Mouse (Mus musculus): ENCODE results near the gene Adcy1. TPM values are rescaled to one million over a fixed set of nuclear protein-coding genes. Genes with fewer than 3 reads are reported as not detected.

Gene Adcy1
- 1.5 TPM in 2 replicates for polyA plus RNA-seq (2016; fragmentation: Nextera tagmentation; extraction: Ambion mirVana)

DNA sequence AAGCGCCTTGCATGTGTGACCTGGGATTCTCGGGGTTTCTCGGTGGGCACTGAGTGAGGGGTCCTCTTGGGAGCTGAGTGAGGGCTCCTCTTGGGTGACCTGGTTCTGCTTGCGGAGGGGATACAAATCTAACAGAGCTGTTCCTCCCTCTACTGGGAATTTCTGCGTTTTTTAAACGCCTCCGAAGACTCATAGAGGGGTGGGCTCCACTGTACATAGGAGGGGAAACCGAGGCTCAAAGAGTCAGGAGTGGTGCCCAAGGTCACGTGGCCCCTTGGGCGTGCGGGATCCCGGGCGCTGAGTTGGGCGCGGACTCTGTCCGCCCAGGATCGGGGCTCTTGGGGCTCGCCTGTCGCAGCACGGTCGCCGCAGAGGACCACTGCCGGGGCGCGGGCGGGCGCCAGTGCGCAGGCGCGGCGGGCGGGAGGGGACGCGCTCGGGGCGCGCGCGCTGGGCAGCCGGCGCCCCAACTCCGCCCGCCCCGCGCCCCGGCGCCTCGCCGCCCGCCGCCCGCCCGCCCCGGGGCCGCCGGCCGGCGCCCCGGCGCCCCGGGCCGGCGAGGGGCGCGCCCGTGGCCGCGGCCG is at the start of gene Adcy1:
TSS of gene Adcy1 (plus strand) at position 489 of the 584 bp plus-strand sequence.
- no peak within 1 kb of the TSS for H3K27ac ChIP-seq
- peak within 1 kb of the TSS; percentile 58 for H3K4me3 ChIP-seq
- H3K9ac ChIP-seq = peak within 1 kb of the TSS; percentile 61
- 2% methylated on average over 27 of the region's 69 CpGs for WGBS
- H3K9me3 ChIP-seq = no peaks in the 10 kb centered on the region
- H3K4me1 ChIP-seq = peaks cover 25% of the 10 kb centered on the region
- peak within 1 kb of the TSS; percentile 95 for H3K4me2 ChIP-seq (replicated peaks)
- H3K36me3 ChIP-seq = no peaks in the 10 kb centered on the region
- ATAC-seq (ENCODE audit: insufficient number of reproducible peaks, insufficient read depth, low FRiP score, low TSS enrichment) = no peak
- peaks cover 74% of the 10 kb centered on the region for H3K27me3 ChIP-seq

DNA sequence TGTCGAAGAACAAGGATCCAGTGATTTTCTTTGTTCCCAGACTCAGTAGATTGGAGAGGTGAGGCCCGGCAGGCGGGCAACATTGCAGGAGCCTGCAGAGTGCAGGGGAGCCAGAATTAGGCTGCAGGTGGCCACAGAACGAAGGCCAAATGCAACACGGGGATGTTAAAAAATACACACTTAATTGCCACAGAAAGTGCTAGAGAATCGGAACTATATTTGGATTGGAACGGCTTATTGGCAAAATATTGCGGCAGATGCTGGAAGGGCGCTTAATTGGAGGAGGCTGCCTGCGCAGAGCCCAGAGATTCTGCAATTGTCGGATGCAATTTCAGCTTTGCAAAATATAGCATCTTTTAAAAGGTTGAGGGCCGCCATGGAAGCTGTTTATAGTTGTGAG is 46.4 kb upstream of the Adcy1 start:
- no peak for ATAC-seq (ENCODE audit: insufficient number of reproducible peaks, insufficient read depth, low FRiP score, low TSS enrichment)
- Histone ChIP-seq H3K9ac (no peak overlapping the region), H3K4me3 (no peak overlapping the region), H3K27me3 (no peaks in the 10 kb centered on the region), H3K4me2 (replicated peaks) (no peak overlapping the region), H3K36me3 (no peaks in the 10 kb centered on the region), H3K9me3 (no peaks in the 10 kb centered on the region), H3K4me1 (no peaks in the 10 kb centered on the region), H3K27ac (no peak overlapping the region)
- 88% methylated on average over 12 of the region's 12 CpGs for WGBS

DNA sequence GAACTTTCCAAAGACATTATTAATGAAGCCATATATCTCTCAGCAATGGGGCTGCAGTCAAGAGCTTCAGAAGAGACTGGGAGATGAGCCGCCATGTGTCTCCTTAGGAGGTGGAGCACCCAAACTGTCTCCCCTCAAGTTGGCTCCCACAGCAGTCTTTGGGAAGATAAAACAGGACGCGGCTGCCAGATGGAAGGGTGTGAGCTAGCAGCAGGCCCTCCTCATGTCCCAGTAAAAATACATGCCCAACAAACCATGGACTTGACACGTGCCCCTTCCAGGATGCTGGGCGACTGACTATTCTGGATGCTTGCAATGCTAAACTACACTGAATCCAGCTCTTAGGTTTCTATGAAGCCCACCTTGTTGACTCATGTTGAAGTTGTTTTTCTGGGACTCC is 45.2 kb upstream of the Adcy1 start:
- Histone ChIP-seq H3K36me3 (no peaks in the 10 kb centered on the region), H3K4me3 (no peak overlapping the region), H3K4me1 (no peaks in the 10 kb centered on the region), H3K4me2 (replicated peaks) (no peak overlapping the region), H3K27me3 (no peaks in the 10 kb centered on the region), H3K9me3 (no peaks in the 10 kb centered on the region), H3K9ac (no peak overlapping the region), H3K27ac (no peak overlapping the region)
- WGBS = 96% methylated on average over 5 of the region's 5 CpGs
- ATAC-seq (ENCODE audit: insufficient number of reproducible peaks, insufficient read depth, low FRiP score, low TSS enrichment) = no peak

DNA sequence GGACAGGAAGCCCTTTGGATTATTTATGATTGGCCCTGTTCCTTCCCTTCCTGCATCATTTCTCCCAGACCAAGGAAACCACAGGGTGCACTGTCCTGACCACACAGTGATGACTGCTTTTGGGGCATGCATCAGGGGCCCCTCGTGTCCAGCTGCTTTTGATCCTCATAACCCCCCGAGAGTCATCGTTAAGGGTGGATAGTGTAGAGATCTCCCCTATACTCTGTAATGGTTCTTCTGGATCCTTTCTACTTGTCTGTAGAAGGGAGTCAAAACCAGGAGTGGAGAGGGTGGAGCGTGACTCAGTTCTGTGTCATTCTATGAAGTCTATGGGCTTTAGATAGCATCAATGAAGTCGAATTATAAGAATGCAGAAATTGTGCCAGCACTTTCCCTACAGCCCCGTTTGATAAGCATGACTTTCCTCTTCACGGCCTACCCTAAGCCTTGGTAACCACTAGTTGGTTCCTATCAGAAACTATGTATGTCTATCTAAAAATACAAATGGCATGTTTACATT is 44.2 kb upstream of the Adcy1 start:
- Histone ChIP-seq H3K4me2 (replicated peaks) (no peak overlapping the region), H3K9ac (no peak overlapping the region), H3K27me3 (no peaks in the 10 kb centered on the region), H3K4me3 (no peak overlapping the region), H3K27ac (no peak overlapping the region), H3K4me1 (no peaks in the 10 kb centered on the region), H3K36me3 (no peaks in the 10 kb centered on the region), H3K9me3 (no peaks in the 10 kb centered on the region)
- no peak for ATAC-seq (ENCODE audit: insufficient number of reproducible peaks, insufficient read depth, low FRiP score, low TSS enrichment)
- 89% methylated on average over 7 of the region's 7 CpGs for WGBS

DNA sequence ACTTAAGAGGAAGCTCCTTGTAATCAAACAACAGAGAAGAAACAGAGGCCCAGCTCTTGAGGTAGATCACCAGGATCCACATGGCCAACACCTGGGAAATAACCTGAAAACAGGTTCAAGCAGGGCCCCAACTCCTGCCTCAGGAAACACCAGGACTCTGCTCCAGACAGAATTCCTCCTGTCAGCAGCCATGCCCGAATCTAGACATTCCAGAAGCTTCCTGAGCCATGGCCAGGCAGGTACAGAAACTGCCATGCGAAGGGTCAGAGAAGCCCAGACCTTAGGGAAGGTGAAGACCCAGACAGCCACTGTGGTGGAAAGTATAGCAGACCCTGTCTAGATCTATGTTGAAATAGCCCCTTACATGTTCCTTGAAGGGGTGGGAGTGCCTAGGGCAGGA is 30.2 kb upstream of the Adcy1 start:
- WGBS = 84% methylated on average over 2 of the region's 2 CpGs
- H3K4me3 ChIP-seq = no peak overlapping the region
- no peak for ATAC-seq (ENCODE audit: insufficient number of reproducible peaks, insufficient read depth, low FRiP score, low TSS enrichment)

DNA sequence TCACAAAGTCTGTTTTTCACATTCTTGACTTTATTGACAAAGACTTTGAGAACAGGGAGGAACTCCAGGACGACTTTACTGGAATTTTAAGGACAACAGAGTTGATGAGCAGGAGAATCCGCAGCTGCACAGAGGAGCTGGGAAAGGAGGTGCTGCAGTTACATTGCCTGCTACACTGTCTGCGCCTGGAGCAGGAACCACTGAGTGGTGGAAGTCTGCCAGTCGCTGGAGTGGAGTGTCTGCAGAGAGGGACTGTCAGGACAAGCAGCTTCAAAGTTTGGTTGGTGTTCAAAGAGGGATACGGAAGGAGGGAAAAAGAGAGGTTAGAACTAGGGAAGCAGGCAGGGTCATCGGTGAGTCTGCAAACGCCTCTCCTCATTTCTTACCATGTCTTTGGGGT is 23.6 kb upstream of the Adcy1 start:
- no peaks in the 10 kb centered on the region for H3K27me3 ChIP-seq
- 40% methylated on average over 7 of the region's 7 CpGs for WGBS
- H3K27ac ChIP-seq = no peak overlapping the region
- H3K9ac ChIP-seq = no peak overlapping the region
- no peaks in the 10 kb centered on the region for H3K36me3 ChIP-seq
- H3K9me3 ChIP-seq = no peaks in the 10 kb centered on the region
- ATAC-seq (ENCODE audit: insufficient number of reproducible peaks, insufficient read depth, low FRiP score, low TSS enrichment) = no peak
- H3K4me1 ChIP-seq = no peaks in the 10 kb centered on the region
- H3K4me2 ChIP-seq (replicated peaks) = no peak overlapping the region
- no peak overlapping the region for H3K4me3 ChIP-seq

More for the DNA sequence above, 30.2 kb upstream of the Adcy1 start:
- Histone ChIP-seq H3K4me2 (replicated peaks) (no peak overlapping the region), H3K27ac (no peak overlapping the region), H3K4me1 (no peaks in the 10 kb centered on the region), H3K36me3 (no peaks in the 10 kb centered on the region), H3K9me3 (no peaks in the 10 kb centered on the region), H3K9ac (no peak overlapping the region), H3K27me3 (no peaks in the 10 kb centered on the region)

DNA sequence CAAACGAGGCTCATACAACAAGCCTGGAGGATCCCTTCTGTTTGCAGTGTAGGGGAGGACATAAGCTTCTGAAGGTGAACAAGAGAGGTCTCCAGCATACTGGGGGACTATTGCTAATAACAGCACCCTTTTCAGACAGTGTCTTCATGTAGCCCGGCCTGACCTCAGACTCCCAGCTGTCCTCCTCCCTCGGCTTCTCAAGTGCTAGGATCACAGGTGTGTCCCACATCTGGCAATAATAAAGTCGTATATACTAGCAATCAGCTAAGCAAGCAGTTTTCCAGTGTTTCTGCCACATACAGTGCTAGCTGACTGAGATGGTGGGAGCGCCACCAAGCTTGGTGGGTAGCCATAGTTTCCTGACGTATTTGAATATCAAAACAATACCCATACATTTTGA is 22.5 kb upstream of the Adcy1 start:
- WGBS = 30% methylated on average over 6 of the region's 6 CpGs
- H3K27ac ChIP-seq = no peak overlapping the region
- H3K4me1 ChIP-seq = no peaks in the 10 kb centered on the region
- H3K4me3 ChIP-seq = no peak overlapping the region
- no peaks in the 10 kb centered on the region for H3K9me3 ChIP-seq
- no peak overlapping the region for H3K4me2 ChIP-seq (replicated peaks)
- no peaks in the 10 kb centered on the region for H3K27me3 ChIP-seq
- no peaks in the 10 kb centered on the region for H3K36me3 ChIP-seq
- no peak for ATAC-seq (ENCODE audit: insufficient number of reproducible peaks, insufficient read depth, low FRiP score, low TSS enrichment)
- no peak overlapping the region for H3K9ac ChIP-seq

DNA sequence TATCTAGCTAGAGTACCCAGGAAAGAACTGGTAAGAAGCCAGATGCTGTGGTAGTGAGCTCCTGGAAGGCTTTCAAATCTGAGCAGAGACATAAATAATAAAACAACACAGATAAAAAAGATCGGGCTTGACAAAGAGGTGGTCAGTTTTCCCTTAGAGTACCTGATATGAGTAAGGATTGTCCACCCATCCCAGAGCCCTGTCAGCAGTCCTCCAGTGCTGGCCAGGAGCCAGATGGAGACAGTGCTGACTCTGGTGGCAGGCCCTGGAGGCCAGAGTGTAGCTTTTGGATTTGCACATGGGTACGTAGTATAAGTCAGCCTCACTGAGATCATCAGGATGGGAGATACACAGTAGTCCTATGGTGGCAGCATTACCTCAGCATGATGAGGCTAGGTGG is 16.1 kb upstream of the Adcy1 start:
- Histone ChIP-seq H3K27ac (no peak overlapping the region), H3K4me3 (no peak overlapping the region), H3K27me3 (no peaks in the 10 kb centered on the region), H3K9me3 (no peaks in the 10 kb centered on the region), H3K9ac (no peak overlapping the region), H3K36me3 (no peaks in the 10 kb centered on the region), H3K4me2 (replicated peaks) (no peak overlapping the region), H3K4me1 (no peaks in the 10 kb centered on the region)
- 90% methylated on average over 2 of the region's 2 CpGs for WGBS
- ATAC-seq (ENCODE audit: insufficient number of reproducible peaks, insufficient read depth, low FRiP score, low TSS enrichment) = no peak

DNA sequence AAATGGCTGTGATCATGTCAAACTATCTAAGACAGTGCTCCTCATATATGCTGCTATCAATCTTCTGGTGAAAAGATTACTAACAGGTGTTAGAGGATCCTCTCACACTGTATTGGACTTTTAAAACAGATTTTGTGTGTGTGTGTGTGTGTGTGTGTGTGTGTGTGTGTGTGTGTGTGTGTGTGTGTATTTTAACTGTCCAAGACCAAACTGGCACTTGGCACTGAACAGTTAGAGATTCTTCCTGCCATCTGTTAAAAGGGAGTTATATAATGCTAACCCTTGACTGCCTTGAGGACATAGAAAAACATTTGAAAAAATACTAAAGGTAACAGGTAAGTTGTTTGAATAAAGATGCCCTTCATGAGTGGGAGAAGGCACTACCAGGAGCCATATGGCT is 15.7 kb upstream of the Adcy1 start:
- Histone ChIP-seq H3K4me1 (no peaks in the 10 kb centered on the region), H3K4me2 (replicated peaks) (no peak overlapping the region), H3K36me3 (no peaks in the 10 kb centered on the region), H3K4me3 (no peak overlapping the region), H3K9me3 (no peaks in the 10 kb centered on the region), H3K27me3 (no peaks in the 10 kb centered on the region), H3K9ac (no peak overlapping the region), H3K27ac (no peak overlapping the region)
- ATAC-seq (ENCODE audit: insufficient number of reproducible peaks, insufficient read depth, low FRiP score, low TSS enrichment) = no peak

DNA sequence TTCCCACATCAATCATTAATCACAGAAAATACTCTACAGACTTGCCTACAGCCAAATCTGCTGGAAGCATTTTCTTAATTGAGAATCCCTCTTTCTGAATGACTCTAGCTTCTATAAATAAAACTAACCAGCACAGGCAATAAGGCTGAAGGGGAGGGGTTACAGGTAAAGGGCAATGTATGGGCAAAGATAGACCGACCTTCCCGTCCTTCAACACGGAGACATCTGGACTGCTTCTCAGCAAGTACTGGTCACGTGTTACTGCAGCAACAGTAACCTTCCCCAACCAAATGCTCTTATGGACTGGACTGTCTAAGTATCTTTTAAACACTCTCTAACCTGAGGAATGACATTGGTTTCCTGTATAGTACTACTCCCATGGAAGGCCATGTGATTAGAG is 9.6 kb upstream of the Adcy1 start:
- Histone ChIP-seq H3K4me2 (replicated peaks) (no peak overlapping the region), H3K4me3 (no peak overlapping the region), H3K36me3 (no peaks in the 10 kb centered on the region), H3K27me3 (peaks cover 37% of the 10 kb centered on the region), H3K4me1 (peaks cover 9% of the 10 kb centered on the region), H3K9ac (no peak overlapping the region), H3K27ac (no peak overlapping the region), H3K9me3 (no peaks in the 10 kb centered on the region)
- WGBS = 90% methylated on average over 4 of the region's 4 CpGs
- no peak for ATAC-seq (ENCODE audit: insufficient number of reproducible peaks, insufficient read depth, low FRiP score, low TSS enrichment)

DNA sequence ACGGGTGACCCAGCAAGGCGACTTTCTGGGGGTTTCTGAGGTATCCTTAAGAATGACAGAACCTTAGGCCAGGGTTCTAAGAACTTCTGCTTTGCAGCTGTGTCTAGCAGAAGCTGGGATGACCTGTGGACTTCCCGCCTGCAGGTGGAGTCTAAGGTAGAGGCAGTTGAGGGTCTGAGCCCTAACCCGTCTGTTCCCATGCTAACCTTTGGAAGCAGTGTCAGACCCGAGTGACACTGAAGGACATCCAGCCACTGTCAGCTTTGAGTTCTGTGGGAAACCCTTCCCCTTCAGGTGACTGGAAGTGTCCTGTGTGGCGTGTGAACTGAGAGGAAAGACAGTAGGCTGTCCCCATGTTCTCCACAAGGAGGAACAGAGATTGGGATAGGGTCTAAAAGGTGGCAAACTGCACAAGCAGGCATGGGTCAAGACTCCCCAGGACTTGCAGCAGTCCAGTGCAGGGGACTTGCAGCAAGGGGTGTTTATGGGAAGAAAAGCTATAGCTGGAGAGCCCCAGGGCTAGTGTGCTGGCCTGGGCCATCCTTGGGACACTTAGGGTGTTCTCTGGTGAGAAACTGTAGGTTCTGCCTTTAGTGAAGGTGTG is 8.5 kb upstream of the Adcy1 start:
- Histone ChIP-seq H3K36me3 (no peaks in the 10 kb centered on the region), H3K4me3 (no peak overlapping the region), H3K27me3 (peaks cover 47% of the 10 kb centered on the region), H3K27ac (no peak overlapping the region), H3K9me3 (no peaks in the 10 kb centered on the region), H3K9ac (no peak overlapping the region), H3K4me2 (replicated peaks) (no peak overlapping the region), H3K4me1 (peaks cover 9% of the 10 kb centered on the region)
- WGBS = 73% methylated on average over 6 of the region's 6 CpGs
- no peak for ATAC-seq (ENCODE audit: insufficient number of reproducible peaks, insufficient read depth, low FRiP score, low TSS enrichment)

DNA sequence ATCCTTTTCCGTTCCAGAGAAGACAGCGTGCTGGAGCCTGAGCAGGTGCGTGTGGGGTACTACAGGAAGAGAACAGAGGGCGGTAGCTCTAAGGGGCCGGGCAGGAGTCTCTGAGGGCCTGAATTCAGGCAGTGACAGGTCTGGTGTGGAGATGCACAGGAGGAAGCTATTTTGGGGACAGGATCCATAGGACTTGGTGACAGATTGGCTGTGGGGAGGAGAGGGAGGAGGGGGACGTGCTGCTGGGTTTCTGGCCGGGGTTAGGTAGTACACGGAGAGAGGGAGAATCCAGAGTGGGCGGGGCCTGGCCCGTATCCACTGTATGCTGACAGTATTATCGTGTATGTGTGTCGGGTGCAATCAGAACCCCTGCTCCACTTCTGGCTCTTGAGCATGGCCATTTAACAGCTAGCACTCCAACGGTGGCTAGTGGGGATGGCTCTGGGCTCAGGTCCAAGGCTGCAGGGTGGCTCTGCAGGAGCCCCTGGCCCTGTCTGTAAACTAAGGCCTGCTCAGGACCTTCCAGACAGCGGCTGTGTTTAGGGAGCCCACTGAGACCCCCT is 7.8 kb upstream of the Adcy1 start:
- Histone ChIP-seq H3K9me3 (no peaks in the 10 kb centered on the region), H3K9ac (no peak overlapping the region), H3K36me3 (no peaks in the 10 kb centered on the region), H3K27ac (no peak overlapping the region), H3K4me2 (replicated peaks) (peak overlapping the region; percentile 38), H3K4me1 (peaks cover 9% of the 10 kb centered on the region), H3K4me3 (no peak overlapping the region), H3K27me3 (peaks cover 49% of the 10 kb centered on the region)
- peak; percentile 71; the same call in 1 of the 2 replicates for ATAC-seq (ENCODE audit: insufficient number of reproducible peaks, insufficient read depth, low FRiP score, low TSS enrichment)
- WGBS = 21% methylated on average over 14 of the region's 14 CpGs
